ENCODE assay signal across 7 mouse cellular contexts in the genomic region with DNA sequence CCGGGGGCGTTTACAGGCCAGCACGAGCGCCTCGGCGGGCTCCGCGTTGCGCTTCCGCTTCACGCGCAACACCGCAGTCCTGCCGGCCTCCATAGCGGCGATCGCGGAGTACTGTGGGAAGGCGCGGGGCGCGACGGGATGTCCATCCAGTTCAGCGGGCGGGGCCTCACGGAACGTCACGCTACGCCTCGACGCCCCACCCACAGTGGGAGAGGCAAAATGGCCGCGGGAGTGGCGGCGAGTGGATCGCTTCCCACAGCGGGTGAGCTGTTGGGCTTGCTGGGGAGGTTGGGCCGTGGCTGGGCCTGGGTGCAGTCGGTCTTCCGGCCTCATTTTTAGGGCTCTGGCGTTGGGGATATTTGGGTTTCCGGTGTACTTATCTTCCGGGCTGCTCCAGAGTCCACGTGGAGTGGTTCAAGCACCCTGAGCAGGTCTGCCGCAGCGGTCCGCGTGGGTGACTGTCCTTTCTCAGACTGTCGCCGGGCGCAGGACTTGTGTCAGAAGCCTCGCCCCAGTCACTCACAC. TPM values are rescaled to one million over a fixed set of nuclear protein-coding genes. Genes with fewer than 3 reads are reported as not detected.
DNase-seq lines count a peak whose midpoint lies in the region; ATAC-seq and TF ChIP-seq lines count a peak whose summit lies in the region.

A gene (minus strand): TSS at position 115 of the 525 bp plus-strand sequence.
A gene (plus strand): TSS at position 116 of the 525 bp plus-strand sequence.

- under 1% methylated on average over 52 of the region's 52 CpGs for WGBS in intestine, postnatal 0 days
- under 1% methylated on average over 52 of the region's 52 CpGs for WGBS in midbrain, embryonic 12.5 days
- under 1% methylated on average over 52 of the region's 52 CpGs for WGBS in small intestine, adult 2 months

- peaks cover 20% of the 10 kb centered on the region; the same call in 1 of the 2 replicates for H3K36me3 ChIP-seq in intestine, postnatal 0 days (ENCODE audit: control insufficient read depth, insufficient read depth)
- peaks cover 40% of the 10 kb centered on the region for H3K36me3 ChIP-seq in midbrain, embryonic 12.5 days
- peaks cover 11% of the 10 kb centered on the region for H3K36me3 ChIP-seq in small intestine, adult 2 months (ENCODE audit: control insufficient read depth, insufficient read depth, low read length)

- intact Hi-C loops in left cerebral cortex, postnatal 4 days (cut with DNase I) = no loop called here

- H3K4me3 ChIP-seq in intestine, postnatal 0 days (ENCODE audit: low read depth, low read length) = peak within 1 kb of the TSS; percentile 82
- H3K4me3 ChIP-seq in midbrain, embryonic 12.5 days = peak within 1 kb of the TSS; percentile 83
- peak within 1 kb of the TSS; percentile 91 for H3K4me3 ChIP-seq in small intestine, adult 2 months (ENCODE audit: low read depth, low read length)

- peaks cover 8% of the 10 kb centered on the region; the same call in 1 of the 2 replicates for H3K4me1 ChIP-seq in intestine, postnatal 0 days (replicated peaks; ENCODE audit: control insufficient read depth, insufficient read depth, low read length)
- peaks cover 14% of the 10 kb centered on the region for H3K4me1 ChIP-seq in midbrain, embryonic 12.5 days
- H3K4me1 ChIP-seq in small intestine, adult 2 months (ENCODE audit: control insufficient read depth, insufficient read depth, insufficient read length, low read length) = peaks cover 3% of the 10 kb centered on the region; the same call in 1 of the 2 replicates

- peak; percentile 97 for DNase-seq in adrenal gland, adult 2 months
- DNase-seq in embryo, embryonic 11.5 days (ENCODE audit: low read depth, low spot score) = peak; percentile 92
- DNase-seq in gastrocnemius, postnatal 4 days (ENCODE audit: low spot score in 2 of 2) = peak; percentile 92 to 97
- DNase-seq in left cerebral cortex, postnatal 4 days = peak; percentile 97

- H3K9ac ChIP-seq in intestine, postnatal 0 days (ENCODE audit: low read depth, low read length) = peak within 1 kb of the TSS; percentile 89
- H3K9ac ChIP-seq in midbrain, embryonic 12.5 days (replicated peaks) = peak within 1 kb of the TSS; percentile 90

- peak within 1 kb of the TSS; percentile 95 for H3K27ac ChIP-seq in intestine, postnatal 0 days (ENCODE audit: low read depth, low read length)
- H3K27ac ChIP-seq in midbrain, embryonic 12.5 days (replicated peaks) = peak within 1 kb of the TSS; percentile 92
- peak within 1 kb of the TSS; percentile 70 for H3K27ac ChIP-seq in small intestine, adult 2 months (ENCODE audit: insufficient read depth, low read depth, low read length)

- peak; percentile 99 for ATAC-seq in intestine, postnatal 0 days
- ATAC-seq in midbrain, embryonic 12.5 days (ENCODE audit: low FRiP score, low read depth) = peak; percentile 96

- TF ChIP-seq POLR2A in small intestine, adult 2 months (IDR thresholded peaks at IDR 0.05; ENCODE audit: low read depth, low read length) = peak; percentile 91

- H3K27me3 ChIP-seq in intestine, postnatal 0 days (replicated peaks; ENCODE audit: control insufficient read depth, insufficient read depth, low read length) = no peaks in the 10 kb centered on the region
- no peaks in the 10 kb centered on the region for H3K27me3 ChIP-seq in midbrain, embryonic 12.5 days
- H3K27me3 ChIP-seq in small intestine, adult 2 months (ENCODE audit: control insufficient read depth, insufficient read depth, low read length) = no peaks in the 10 kb centered on the region

- no peaks in the 10 kb centered on the region for H3K9me3 ChIP-seq in intestine, postnatal 0 days (ENCODE audit: control insufficient read depth)
- no peaks in the 10 kb centered on the region for H3K9me3 ChIP-seq in midbrain, embryonic 12.5 days

- peak within 1 kb of the TSS; percentile 81 for H3K4me2 ChIP-seq in intestine, postnatal 0 days (replicated peaks; ENCODE audit: low read depth)
- peak within 1 kb of the TSS; percentile 87 for H3K4me2 ChIP-seq in midbrain, embryonic 12.5 days (replicated peaks)

- no peak for TF ChIP-seq CTCF in intestine, postnatal 0 days (IDR thresholded peaks at IDR 0.05; ENCODE audit: low read depth)
- TF ChIP-seq CTCF in small intestine, adult 2 months (IDR thresholded peaks at IDR 0.05; ENCODE audit: extremely low read depth, insufficient read length, insufficient replicate concordance, low read depth, low read length) = no peak

RNA-seq across cellular contexts. Expression of the first gene that starts in this region (rescaled TPM):
- 10 to 100 TPM; 24.2 to 25.1 TPM for total RNA-seq in adrenal gland, adult 2 months (2021)
- polyA plus RNA-seq in adrenal gland, adult 2 months (2012; rRNA removed) = 14.1 and 14.7 TPM in 2 replicates
- total RNA-seq in gastrocnemius, postnatal 4 days (2021) = 10 to 100 TPM; 16.3 to 21.2 TPM
- polyA plus RNA-seq in intestine, postnatal 0 days (2015; fragmentation: Nextera tagmentation; extraction: Ambion mirVana) = 17.0 and 21.0 TPM in 2 replicates
- 10 to 100 TPM; 34.7 to 37.0 TPM for total RNA-seq in left cerebral cortex, postnatal 4 days (2021)
- polyA plus RNA-seq in midbrain, embryonic 12.5 days (2016; fragmentation: Nextera tagmentation; extraction: Ambion mirVana) = 36.6 and 39.4 TPM in 2 replicates
- polyA plus RNA-seq in small intestine, adult 2 months (2012; rRNA removed) = 16.1 and 17.6 TPM in 2 replicates

RNA-seq across cellular contexts. Expression of the second gene that starts in this region (rescaled TPM):
- 10 to 100 TPM; 23.0 to 28.1 TPM for total RNA-seq in adrenal gland, adult 2 months (2021)
- 14.1 and 19.8 TPM in 2 replicates for polyA plus RNA-seq in adrenal gland, adult 2 months (2012; rRNA removed)
- total RNA-seq in gastrocnemius, postnatal 4 days (2021) = 10 to 100 TPM; 24.9 to 26.5 TPM
- 11.7 and 12.2 TPM in 2 replicates for polyA plus RNA-seq in intestine, postnatal 0 days (2015; fragmentation: Nextera tagmentation; extraction: Ambion mirVana)
- 10 to 100 TPM; 45.7 to 49.5 TPM for total RNA-seq in left cerebral cortex, postnatal 4 days (2021)
- polyA plus RNA-seq in midbrain, embryonic 12.5 days (2016; fragmentation: Nextera tagmentation; extraction: Ambion mirVana) = 57.3 and 59.9 TPM in 2 replicates
- polyA plus RNA-seq in small intestine, adult 2 months (2012; rRNA removed) = 7.8 and 11.9 TPM in 2 replicates

Comparison
In these comparisons a context has a peak if more than half of its experiments do, and no peak if none do; other contexts are left out.
1. Peak in every context shown above with its lines: DNase-seq, ATAC-seq, H3K4me3 ChIP-seq and H3K27ac ChIP-seq.